Mouse (Mus musculus) spleen, adult 2 months (tissue): Measurements from ENCODE around the gene Acox1.

Source experiments
- CTCF ChIP-seq: fragments of 200-500 bp; IDR thresholded peaks from 2 replicates; pipeline ENCODE4 v1.5.1; 2011; ENCODE audit warnings: mild to moderate bottlenecking, inconsistent platforms; ENCODE audit not compliant: insufficient read depth, insufficient read length, insufficient replicate concordance; ENCODE audit errors: extremely low read depth
- POLR2A ChIP-seq: fragments of 200-500 bp; IDR thresholded peaks from 2 replicates; pipeline ENCODE4 v1.6.1; 2011; ENCODE audit warnings: low read depth, low read length, inconsistent platforms

- TF ChIP-seq CTCF (no peak), POLR2A (no peak)
Measured at GRCm38 (mm10) chr11:116239797-116240196, 41.0 kb upstream of the Acox1 start.
